Mouse (Mus musculus): ENCODE measurements around the gene Sox13. TPM values are rescaled to one million over a fixed set of nuclear protein-coding genes. Genes with fewer than 3 reads are reported as not detected.

Sox13 gene
- total and polyA plus RNA-seq, 3 experiments = 0.03 TPM; not detected in 2

- TF ChIP-seq SMC3 (IDR thresholded peaks at IDR 0.05; ENCODE audit: low read depth, low read length) = no peak
- no peak for TF ChIP-seq ELF1 (IDR thresholded peaks at IDR 0.05; ENCODE audit: low read depth, low read length)
- TF ChIP-seq RAD21 (IDR thresholded peaks at IDR 0.05; ENCODE audit: low read depth, low read length) = no peak
- no peak for TF ChIP-seq CTCF (IDR thresholded peaks at IDR 0.05 in 2 of 3, conservative IDR thresholded peaks at IDR 0.05 in 1 of 3; ENCODE audit: control insufficient read depth in 1 of 3, insufficient read depth in 1 of 3, low read depth in 2 of 3, low read length in 3 of 3, poor library complexity in 1 of 3, severe bottlenecking in 1 of 3)
- no peak for TF ChIP-seq HCFC1 (IDR thresholded peaks at IDR 0.05; ENCODE audit: low read depth, low read length)
- TF ChIP-seq E2F4 (IDR thresholded peaks at IDR 0.05; ENCODE audit: borderline replicate concordance, low read depth, low read length) = no peak
- TF ChIP-seq CHD2 (IDR thresholded peaks at IDR 0.05; ENCODE audit: low read length) = no peak
- TF ChIP-seq USF1 (IDR thresholded peaks at IDR 0.05; ENCODE audit: low read depth, low read length) = no peak
- DNase-seq (ENCODE audit: low read depth, low spot score) = no peak
- no peaks in the 10 kb centered on the region for H3K36me3 ChIP-seq (ENCODE audit: control insufficient read depth in 1 of 2, insufficient read depth in 2 of 2, low read length in 2 of 2)
- H3K9ac ChIP-seq (ENCODE audit: control insufficient read depth, low read depth, low read length, poor library complexity, severe bottlenecking) = no peak overlapping the region
- H3K27ac ChIP-seq (ENCODE audit: control insufficient read depth, low read depth, low read length) = no peak overlapping the region
- H3K9me3 ChIP-seq (replicated peaks; ENCODE audit: insufficient read depth, low read length) = no peaks in the 10 kb centered on the region
- no peaks in the 10 kb centered on the region for H3K79me2 ChIP-seq (ENCODE audit: control insufficient read depth, insufficient read depth, low read length, poor library complexity)
- no peaks in the 10 kb centered on the region; a peak in 2 of 4 replicates for H3K27me3 ChIP-seq (ENCODE audit: control insufficient read depth in 1 of 2, insufficient read depth in 2 of 2, low read length in 2 of 2)
- no peaks in the 10 kb centered on the region for H3K4me1 ChIP-seq (ENCODE audit: control insufficient read depth in 1 of 2, insufficient read depth in 2 of 2, low read length in 2 of 2)
- H3K4me3 ChIP-seq (ENCODE audit: control insufficient read depth in 1 of 2, insufficient read depth in 1 of 2, low read depth in 2 of 2, low read length in 2 of 2) = no peak overlapping the region
These were observed 24.0 kb downstream of the Sox13 start for GRCm38 (mm10) chr1:133400014-133400725.

- Histone ChIP-seq H3K79me2 (ENCODE audit: control insufficient read depth, insufficient read depth, low read length, poor library complexity) (no peaks in the 10 kb centered on the region), H3K4me3 (ENCODE audit: control insufficient read depth in 1 of 2, insufficient read depth in 1 of 2, low read depth in 2 of 2, low read length in 2 of 2) (no peak overlapping the region), H3K9me3 (replicated peaks; ENCODE audit: insufficient read depth, low read length) (no peaks in the 10 kb centered on the region), H3K4me1 (ENCODE audit: control insufficient read depth in 1 of 2, insufficient read depth in 2 of 2, low read length in 2 of 2) (no peaks in the 10 kb centered on the region), H3K36me3 (ENCODE audit: control insufficient read depth in 1 of 2, insufficient read depth in 2 of 2, low read length in 2 of 2) (no peaks in the 10 kb centered on the region), H3K9ac (ENCODE audit: control insufficient read depth, low read depth, low read length, poor library complexity, severe bottlenecking) (no peak overlapping the region), H3K27me3 (ENCODE audit: control insufficient read depth in 1 of 2, insufficient read depth in 2 of 2, low read length in 2 of 2) (no peaks in the 10 kb centered on the region; a peak in 2 of 4 replicates), H3K27ac (ENCODE audit: control insufficient read depth, low read depth, low read length) (no peak overlapping the region)
- DNase-seq (ENCODE audit: low read depth, low spot score) = no peak
- no peak for TF ChIP-seq MAZ (IDR thresholded peaks at IDR 0.05; ENCODE audit: low read depth, low read length)
- no peak for TF ChIP-seq NRF1 (IDR thresholded peaks at IDR 0.05; ENCODE audit: insufficient read depth, low read depth, low read length, poor library complexity, severe bottlenecking)
These were observed 26.5 kb downstream of the Sox13 start for GRCm38 (mm10) chr1:133397483-133398237.

GRCm38 (mm10) chr1:133397094-133397482 lies 27.1 kb downstream of the Sox13 start:
- no peak overlapping the region for H3K9ac ChIP-seq (ENCODE audit: control insufficient read depth, low read depth, low read length, poor library complexity, severe bottlenecking)
- no peaks in the 10 kb centered on the region; a peak in 2 of 4 replicates for H3K27me3 ChIP-seq (ENCODE audit: control insufficient read depth in 1 of 2, insufficient read depth in 2 of 2, low read length in 2 of 2)
- no peak for DNase-seq (ENCODE audit: low read depth, low spot score)
- H3K27ac ChIP-seq (ENCODE audit: control insufficient read depth, low read depth, low read length) = no peak overlapping the region
- H3K4me3 ChIP-seq (ENCODE audit: control insufficient read depth in 1 of 2, insufficient read depth in 1 of 2, low read depth in 2 of 2, low read length in 2 of 2) = no peak overlapping the region
- TF ChIP-seq USF2 (IDR thresholded peaks at IDR 0.05; ENCODE audit: borderline replicate concordance in 1 of 2, insufficient read depth in 1 of 2, low read depth in 1 of 2, low read length in 2 of 2) = no peak
- no peak for TF ChIP-seq RAD21 (IDR thresholded peaks at IDR 0.05; ENCODE audit: low read depth, low read length)
- TF ChIP-seq ZC3H11A (IDR thresholded peaks at IDR 0.05; ENCODE audit: low read depth, low read length) = no peak
- TF ChIP-seq SIN3A (IDR thresholded peaks at IDR 0.05; ENCODE audit: low read length) = no peak
- TF ChIP-seq KAT2A (conservative IDR thresholded peaks at IDR 0.05; ENCODE audit: low read depth, low read length) = no peak
- no peak for TF ChIP-seq GABPA (IDR thresholded peaks at IDR 0.05; ENCODE audit: low read depth, low read length)
- TF ChIP-seq POLR2A (IDR thresholded peaks at IDR 0.05; ENCODE audit: control insufficient read depth in 1 of 2, insufficient read depth in 1 of 2, low read depth in 1 of 2, low read length in 2 of 2, poor library complexity in 1 of 2) = no peak
- TF ChIP-seq JUND (IDR thresholded peaks at IDR 0.05; ENCODE audit: low read depth, low read length) = no peak
- no peak for TF ChIP-seq ZNF384 (IDR thresholded peaks at IDR 0.05; ENCODE audit: low read depth, low read length)
- TF ChIP-seq TAL1 (IDR thresholded peaks at IDR 0.05; ENCODE audit: low read length) = no peak
- TF ChIP-seq CHD1 (IDR thresholded peaks at IDR 0.05; ENCODE audit: low read depth, low read length) = no peak
- no peak for TF ChIP-seq SMC3 (IDR thresholded peaks at IDR 0.05; ENCODE audit: low read depth, low read length)
- TF ChIP-seq USF1 (IDR thresholded peaks at IDR 0.05; ENCODE audit: low read depth, low read length) = no peak
- no peak for TF ChIP-seq MAX (IDR thresholded peaks at IDR 0.05; ENCODE audit: low read length)
- no peak for TF ChIP-seq CTCF (IDR thresholded peaks at IDR 0.05 in 2 of 3, conservative IDR thresholded peaks at IDR 0.05 in 1 of 3; ENCODE audit: control insufficient read depth in 1 of 3, insufficient read depth in 1 of 3, low read depth in 2 of 3, low read length in 3 of 3, poor library complexity in 1 of 3, severe bottlenecking in 1 of 3)
- H3K9me3 ChIP-seq (replicated peaks; ENCODE audit: insufficient read depth, low read length) = no peaks in the 10 kb centered on the region
- H3K36me3 ChIP-seq (ENCODE audit: control insufficient read depth in 1 of 2, insufficient read depth in 2 of 2, low read length in 2 of 2) = no peaks in the 10 kb centered on the region
- no peaks in the 10 kb centered on the region for H3K4me1 ChIP-seq (ENCODE audit: control insufficient read depth in 1 of 2, insufficient read depth in 2 of 2, low read length in 2 of 2)
- H3K79me2 ChIP-seq (ENCODE audit: control insufficient read depth, insufficient read depth, low read length, poor library complexity) = no peaks in the 10 kb centered on the region
